Comparison of ENCODE assay signal across 31 mouse cellular contexts in the genomic region with DNA sequence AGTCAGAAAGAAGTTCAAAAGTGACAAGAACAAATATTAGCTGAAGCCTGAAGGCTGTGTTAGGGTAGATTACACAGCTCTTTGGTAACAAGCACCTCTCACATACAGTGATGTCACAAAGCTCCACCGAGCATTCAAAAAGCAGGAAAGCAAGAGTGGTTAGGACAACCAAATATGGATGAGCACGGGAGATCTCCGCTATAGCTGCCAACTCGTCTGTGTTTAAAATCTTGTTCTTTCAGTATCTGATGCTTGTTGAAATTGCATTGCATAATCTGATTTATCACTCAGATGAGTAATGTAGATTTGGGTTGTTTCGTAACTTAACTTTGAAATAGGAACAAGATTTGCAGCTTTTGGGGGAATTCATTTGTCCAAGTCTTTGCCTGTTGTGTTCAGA.
DNase-seq lines count a peak whose midpoint lies in the region; ATAC-seq and TF ChIP-seq lines count a peak whose summit lies in the region.
"Had no signal": no experiment of that assay in that cellular context is flagged by ENCODE, and none has a peak within 500 bp of the region (broad histone marks: within the 10 kb centered on the region; RNA-seq: fewer than 3 reads in every experiment).

No protein-coding gene starts in this region.

- no peak for ATAC-seq in limb, embryonic 14.5 days (ENCODE audit: low FRiP score, low read depth)
- ATAC-seq in hindbrain, embryonic 12.5 days (ENCODE audit: low FRiP score): no peak
- no peak for ATAC-seq in midbrain, embryonic 15.5 days (replicated peaks)
- ATAC-seq: forebrain, embryonic 15.5 days; hindbrain, embryonic 16.5 days; midbrain, embryonic 16.5 days; Patski had no signal

- H3K9ac ChIP-seq in limb, embryonic 14.5 days (ENCODE audit: low read depth, low read length, severe bottlenecking): no peak overlapping the region
- H3K9ac ChIP-seq in hindbrain, embryonic 12.5 days: no peak overlapping the region
- H3K9ac ChIP-seq in midbrain, embryonic 15.5 days: no peak overlapping the region
- H3K9ac ChIP-seq: embryonic facial prominence, embryonic 15.5 days; forebrain, embryonic 15.5 days; heart, embryonic 12.5 days; liver, embryonic 15.5 days; neural tube, embryonic 12.5 days had no signal

- no peak overlapping the region for H3K27ac ChIP-seq in limb, embryonic 14.5 days (replicated peaks; ENCODE audit: low read depth, low read length)
- no peak overlapping the region for H3K27ac ChIP-seq in limb, embryonic 10.5 days
- H3K27ac ChIP-seq in hindbrain, embryonic 12.5 days: no peak overlapping the region
- H3K27ac ChIP-seq in midbrain, embryonic 15.5 days: no peak overlapping the region
- H3K27ac ChIP-seq: embryonic facial prominence, embryonic 10.5 days; embryonic facial prominence, embryonic 15.5 days; forebrain, embryonic 15.5 days; heart, adult 2 months; kidney, postnatal 0 days; liver, embryonic 15.5 days; midbrain, embryonic 10.5 days; neural tube, embryonic 12.5 days; stomach, postnatal 0 days had no signal

- no peak for TF ChIP-seq POLR2A in limb, embryonic 14.5 days (IDR thresholded peaks at IDR 0.05; ENCODE audit: borderline replicate concordance, extremely low read depth, insufficient read depth, insufficient read length)

- no peak overlapping the region for H3K4me3 ChIP-seq in limb, embryonic 14.5 days (replicated peaks; ENCODE audit: low read length)
- H3K4me3 ChIP-seq in limb, embryonic 10.5 days: no peak overlapping the region
- H3K4me3 ChIP-seq in hindbrain, embryonic 12.5 days: no peak overlapping the region
- no peak overlapping the region for H3K4me3 ChIP-seq in midbrain, embryonic 15.5 days
- H3K4me3 ChIP-seq: embryonic facial prominence, embryonic 10.5 days; embryonic facial prominence, embryonic 15.5 days; forebrain, embryonic 15.5 days; gastrocnemius, adult 2 months; heart, adult 2 months; heart, embryonic 12.5 days; liver, embryonic 15.5 days; midbrain, embryonic 10.5 days; neural tube, embryonic 12.5 days had no signal

- DNase-seq in limb, embryonic 14.5 days (ENCODE audit: low spot score): peak; percentile 21
- DNase-seq in limb, embryonic 10.5 days (ENCODE audit: low spot score): no peak
- peak; percentile 72 for DNase-seq in 3T3-L1 (ENCODE audit: low read depth, low spot score)
- peak; percentile 15 for DNase-seq in 416B (ENCODE audit: low read depth)
- DNase-seq in fat pad, adult 2 months (ENCODE audit: extremely low read depth, low read depth, low spot score): peak; percentile 4
- DNase-seq: cerebellum, adult 2 months; cerebellum, postnatal 14 days; gastrocnemius, adult 2 months; gastrocnemius, postnatal 36 days; heart, adult 2 months; kidney, adult 2 months; kidney, postnatal 4 days; layer of hippocampus, postnatal 36 days; right cerebral cortex, adult 18-20 months; thymus, adult 18-20 months; thymus, postnatal 25 days had no signal

- WGBS in limb, embryonic 14.5 days: 86% methylated on average over 5 of the region's 5 CpGs
- 88% methylated on average over 5 of the region's 5 CpGs for WGBS in limb, embryonic 10.5 days
- 94% methylated on average over 5 of the region's 5 CpGs for WGBS in hindbrain, embryonic 12.5 days
- 91% methylated on average over 5 of the region's 5 CpGs for WGBS in midbrain, embryonic 15.5 days

- H3K27me3 ChIP-seq in limb, embryonic 14.5 days (ENCODE audit: control insufficient read depth, insufficient read depth, low read length): no peaks in the 10 kb centered on the region
- no peaks in the 10 kb centered on the region for H3K27me3 ChIP-seq in limb, embryonic 10.5 days (ENCODE audit: low read depth, poor library complexity, severe bottlenecking)
- H3K27me3 ChIP-seq in hindbrain, embryonic 12.5 days: no peaks in the 10 kb centered on the region
- no peaks in the 10 kb centered on the region for H3K27me3 ChIP-seq in midbrain, embryonic 15.5 days (replicated peaks)
- H3K27me3 ChIP-seq: embryonic facial prominence, embryonic 15.5 days; forebrain, embryonic 15.5 days; heart, embryonic 12.5 days; liver, embryonic 15.5 days; neural tube, embryonic 12.5 days; Patski had no signal

- no peak overlapping the region for H3K4me2 ChIP-seq in limb, embryonic 14.5 days (replicated peaks; ENCODE audit: low read depth, low read length, severe bottlenecking)
- no peak overlapping the region for H3K4me2 ChIP-seq in hindbrain, embryonic 12.5 days (replicated peaks)
- H3K4me2 ChIP-seq in midbrain, embryonic 15.5 days: no peak overlapping the region
- H3K4me2 ChIP-seq: embryonic facial prominence, embryonic 15.5 days; forebrain, embryonic 15.5 days; heart, embryonic 12.5 days; liver, embryonic 15.5 days; neural tube, embryonic 12.5 days had no signal

- H3K9me3 ChIP-seq in limb, embryonic 14.5 days (ENCODE audit: control insufficient read depth, low read length): no peaks in the 10 kb centered on the region
- H3K9me3 ChIP-seq in limb, embryonic 10.5 days (replicated peaks): no peaks in the 10 kb centered on the region
- H3K9me3 ChIP-seq in hindbrain, embryonic 12.5 days (replicated peaks): no peaks in the 10 kb centered on the region
- H3K9me3 ChIP-seq in midbrain, embryonic 15.5 days: no peaks in the 10 kb centered on the region
- H3K9me3 ChIP-seq: embryonic facial prominence, embryonic 10.5 days; embryonic facial prominence, embryonic 15.5 days; forebrain, embryonic 15.5 days; G1E; heart, embryonic 12.5 days; liver, embryonic 15.5 days; midbrain, embryonic 10.5 days; neural tube, embryonic 12.5 days had no signal

- no peaks in the 10 kb centered on the region for H3K36me3 ChIP-seq in limb, embryonic 14.5 days (ENCODE audit: control insufficient read depth, insufficient read depth, low read length)
- H3K36me3 ChIP-seq in limb, embryonic 10.5 days: no peaks in the 10 kb centered on the region
- H3K36me3 ChIP-seq in hindbrain, embryonic 12.5 days: no peaks in the 10 kb centered on the region
- no peaks in the 10 kb centered on the region for H3K36me3 ChIP-seq in midbrain, embryonic 15.5 days (replicated peaks)
- H3K36me3 ChIP-seq: embryonic facial prominence, embryonic 10.5 days; embryonic facial prominence, embryonic 15.5 days; forebrain, embryonic 15.5 days; G1E; heart, embryonic 12.5 days; liver, embryonic 15.5 days; midbrain, embryonic 10.5 days; neural tube, embryonic 12.5 days had no signal

- H3K4me1 ChIP-seq in limb, embryonic 14.5 days (ENCODE audit: control insufficient read depth, insufficient read depth, low read length): no peaks in the 10 kb centered on the region
- H3K4me1 ChIP-seq in limb, embryonic 10.5 days: no peaks in the 10 kb centered on the region
- no peaks in the 10 kb centered on the region for H3K4me1 ChIP-seq in hindbrain, embryonic 12.5 days
- H3K4me1 ChIP-seq in midbrain, embryonic 15.5 days: no peaks in the 10 kb centered on the region
- H3K4me1 ChIP-seq: embryonic facial prominence, embryonic 10.5 days; embryonic facial prominence, embryonic 15.5 days; forebrain, embryonic 15.5 days; heart, embryonic 12.5 days; liver, embryonic 15.5 days; midbrain, embryonic 10.5 days; neural tube, embryonic 12.5 days had no signal
